Mouse (Mus musculus): ENCODE data around the gene Cisd1. TPM values are rescaled to one million over a fixed set of nuclear protein-coding genes. Genes with fewer than 3 reads are reported as not detected.

The Cisd1 gene
- polyA plus RNA-seq, 1 experiment from 2014 or later = 103 TPM

GRCm38 (mm10) chr10:71369466-71369865 is 24.7 kb upstream of the Cisd1 start:
- H3K4me3 ChIP-seq (replicated peaks) = no peak overlapping the region
- peaks cover 9% of the 10 kb centered on the region for H3K4me1 ChIP-seq (replicated peaks)
- H3K27me3 ChIP-seq = no peaks in the 10 kb centered on the region
- H3K36me3 ChIP-seq = peaks cover 45% of the 10 kb centered on the region
- no peak overlapping the region for H3K27ac ChIP-seq
- DNase-seq = no peak
- peak; percentile 56; the same call in 1 of the 2 replicates for ATAC-seq (ENCODE audit: low read depth)
- H3K9me3 ChIP-seq (replicated peaks) = no peaks in the 10 kb centered on the region
- H3K9ac ChIP-seq = no peak overlapping the region
- no peak overlapping the region for H3K4me2 ChIP-seq
- WGBS (ENCODE audit: insufficient replicate concordance) = 42% methylated on average over 3 of the region's 3 CpGs

GRCm38 (mm10) chr10:71368128-71368940 is 23.6 kb upstream of the Cisd1 start:
- H3K4me2 ChIP-seq = no peak overlapping the region
- H3K4me1 ChIP-seq (replicated peaks) = peaks cover 9% of the 10 kb centered on the region
- no peak overlapping the region for H3K9ac ChIP-seq
- no peaks in the 10 kb centered on the region for H3K27me3 ChIP-seq
- DNase-seq (no peak), ATAC-seq (ENCODE audit: low read depth) (peak; percentile 47; the same call in 1 of the 2 replicates)
- WGBS (ENCODE audit: insufficient replicate concordance) = 72% methylated on average over 16 of the region's 16 CpGs
- no peak overlapping the region for H3K4me3 ChIP-seq (replicated peaks)
- no peak overlapping the region for H3K27ac ChIP-seq
- H3K9me3 ChIP-seq (replicated peaks) = no peaks in the 10 kb centered on the region
- H3K36me3 ChIP-seq = peaks cover 41% of the 10 kb centered on the region

GRCm38 (mm10) chr10:71363858-71364257 is 19.1 kb upstream of the Cisd1 start:
- Histone ChIP-seq H3K27ac (no peak overlapping the region), H3K4me1 (replicated peaks) (peaks cover 17% of the 10 kb centered on the region), H3K36me3 (peaks cover 27% of the 10 kb centered on the region), H3K4me3 (replicated peaks) (no peak overlapping the region), H3K27me3 (no peaks in the 10 kb centered on the region), H3K4me2 (no peak overlapping the region), H3K9ac (no peak overlapping the region), H3K9me3 (replicated peaks) (no peaks in the 10 kb centered on the region)
- WGBS (ENCODE audit: insufficient replicate concordance) = 84% methylated on average over 10 of the region's 10 CpGs
- no peak for DNase-seq
- ATAC-seq (ENCODE audit: low read depth) = no peak

GRCm38 (mm10) chr10:71363440-71363839 is 18.7 kb upstream of the Cisd1 start:
- no peak for DNase-seq
- H3K9me3 ChIP-seq (replicated peaks) = no peaks in the 10 kb centered on the region
- H3K4me1 ChIP-seq (replicated peaks) = peaks cover 17% of the 10 kb centered on the region
- H3K4me3 ChIP-seq (replicated peaks) = no peak overlapping the region
- no peak overlapping the region for H3K27ac ChIP-seq
- peaks cover 27% of the 10 kb centered on the region for H3K36me3 ChIP-seq
- no peaks in the 10 kb centered on the region for H3K27me3 ChIP-seq
- WGBS (ENCODE audit: insufficient replicate concordance) = 81% methylated on average over 8 of the region's 8 CpGs
- no peak overlapping the region for H3K4me2 ChIP-seq
- no peak overlapping the region for H3K9ac ChIP-seq
- no peak for ATAC-seq (ENCODE audit: low read depth)

- WGBS (ENCODE audit: insufficient replicate concordance) = 46% methylated on average over 18 of the region's 18 CpGs
- H3K9ac ChIP-seq = no peak overlapping the region
- no peak overlapping the region for H3K27ac ChIP-seq
- DNase-seq (no peak), ATAC-seq (ENCODE audit: low read depth) (no peak)
- no peaks in the 10 kb centered on the region for H3K9me3 ChIP-seq (replicated peaks)
- H3K36me3 ChIP-seq = peaks cover 24% of the 10 kb centered on the region
- peaks cover 13% of the 10 kb centered on the region for H3K4me1 ChIP-seq (replicated peaks)
- peak overlapping the region; percentile 24; the same call in 1 of the 2 replicates for H3K4me2 ChIP-seq
- no peaks in the 10 kb centered on the region for H3K27me3 ChIP-seq
- no peak overlapping the region for H3K4me3 ChIP-seq (replicated peaks)
Observed at GRCm38 (mm10) chr10:71361836-71362562, 17.2 kb upstream of the Cisd1 start.

GRCm38 (mm10) chr10:71361044-71361443 is 16.3 kb upstream of the Cisd1 start:
- Histone ChIP-seq H3K9ac (no peak overlapping the region), H3K4me1 (replicated peaks) (peaks cover 17% of the 10 kb centered on the region), H3K27me3 (no peaks in the 10 kb centered on the region), H3K4me3 (replicated peaks) (no peak overlapping the region), H3K36me3 (peaks cover 21% of the 10 kb centered on the region), H3K4me2 (no peak overlapping the region), H3K9me3 (replicated peaks) (no peaks in the 10 kb centered on the region), H3K27ac (no peak overlapping the region)
- DNase-seq (no peak), ATAC-seq (ENCODE audit: low read depth) (no peak)
- WGBS (ENCODE audit: insufficient replicate concordance) = 83% methylated on average over 7 of the region's 7 CpGs

GRCm38 (mm10) chr10:71354947-71355346 is 10.2 kb upstream of the Cisd1 start:
- WGBS (ENCODE audit: insufficient replicate concordance) = 78% methylated on average over 12 of the region's 12 CpGs
- H3K9ac ChIP-seq = no peak overlapping the region
- no peak for ATAC-seq (ENCODE audit: low read depth)

GRCm38 (mm10) chr10:71353850-71354249 is 9.1 kb upstream of the Cisd1 start:
- H3K9ac ChIP-seq = no peak overlapping the region
- H3K4me2 ChIP-seq = no peak overlapping the region
- H3K27ac ChIP-seq = no peak overlapping the region
- 80% methylated on average over 9 of the region's 9 CpGs for WGBS (ENCODE audit: insufficient replicate concordance)
- peaks cover 14% of the 10 kb centered on the region for H3K36me3 ChIP-seq
- no peak for ATAC-seq (ENCODE audit: low read depth)
- H3K4me3 ChIP-seq (replicated peaks) = no peak overlapping the region
- H3K9me3 ChIP-seq (replicated peaks) = no peaks in the 10 kb centered on the region
- DNase-seq = no peak
- H3K27me3 ChIP-seq = no peaks in the 10 kb centered on the region
- H3K4me1 ChIP-seq (replicated peaks) = peaks cover 35% of the 10 kb centered on the region

More at GRCm38 (mm10) chr10:71354947-71355346, 10.2 kb upstream of the Cisd1 start:
- DNase-seq = no peak
- Histone ChIP-seq H3K4me2 (no peak overlapping the region), H3K27me3 (no peaks in the 10 kb centered on the region), H3K27ac (no peak overlapping the region), H3K36me3 (peaks cover 14% of the 10 kb centered on the region), H3K4me1 (replicated peaks) (peaks cover 24% of the 10 kb centered on the region), H3K9me3 (replicated peaks) (no peaks in the 10 kb centered on the region), H3K4me3 (replicated peaks) (no peak overlapping the region)

- peaks cover 13% of the 10 kb centered on the region for H3K36me3 ChIP-seq
- no peaks in the 10 kb centered on the region for H3K27me3 ChIP-seq
- DNase-seq (no peak), ATAC-seq (ENCODE audit: low read depth) (no peak)
- H3K4me3 ChIP-seq (replicated peaks) = no peak overlapping the region
- H3K4me2 ChIP-seq = no peak overlapping the region
- peaks cover 41% of the 10 kb centered on the region for H3K4me1 ChIP-seq (replicated peaks)
- H3K27ac ChIP-seq = no peak overlapping the region
- no peak overlapping the region for H3K9ac ChIP-seq
- 93% methylated on average over 7 of the region's 7 CpGs for WGBS (ENCODE audit: insufficient replicate concordance)
- H3K9me3 ChIP-seq (replicated peaks) = no peaks in the 10 kb centered on the region
Observed at GRCm38 (mm10) chr10:71351301-71351700, 6.5 kb upstream of the Cisd1 start.

GRCm38 (mm10) chr10:71349290-71349689 is 4.5 kb upstream of the Cisd1 start:
- WGBS (ENCODE audit: insufficient replicate concordance) = 62% methylated on average over 1 of the region's 1 CpGs
- DNase-seq (no peak), ATAC-seq (ENCODE audit: low read depth) (no peak)
- Histone ChIP-seq H3K36me3 (peaks cover 9% of the 10 kb centered on the region), H3K27ac (0 out of 2 replicates have a peak overlapping the region, but pooled peaks have one; percentile 90), H3K9ac (peak overlapping the region; percentile 95), H3K4me1 (replicated peaks) (peaks cover 39% of the 10 kb centered on the region), H3K4me2 (peak overlapping the region; percentile 97), H3K27me3 (no peaks in the 10 kb centered on the region), H3K4me3 (replicated peaks) (peak overlapping the region; percentile 94), H3K9me3 (replicated peaks) (no peaks in the 10 kb centered on the region)

- H3K27ac ChIP-seq = peak overlapping the region; percentile 90; the same call in 1 of the 2 replicates
- H3K4me3 ChIP-seq (replicated peaks) = peak overlapping the region; percentile 94
- peaks cover 9% of the 10 kb centered on the region for H3K36me3 ChIP-seq
- H3K9me3 ChIP-seq (replicated peaks) = no peaks in the 10 kb centered on the region
- DNase-seq (no peak), ATAC-seq (ENCODE audit: low read depth) (no peak)
- H3K27me3 ChIP-seq = no peaks in the 10 kb centered on the region
- H3K4me2 ChIP-seq = peak overlapping the region; percentile 97
- H3K9ac ChIP-seq = peak overlapping the region; percentile 95
- WGBS (ENCODE audit: insufficient replicate concordance) = 6% methylated on average over 16 of the region's 16 CpGs
- peaks cover 42% of the 10 kb centered on the region for H3K4me1 ChIP-seq (replicated peaks)
Observed at GRCm38 (mm10) chr10:71348637-71349280, 4.0 kb upstream of the Cisd1 start.
